Mouse (Mus musculus) regulatory T cell (primary cell): ENCODE measurements at regions not wholly inside any gene's neighbourhood (a gene's known extent, or its start where the extent isn't known, plus 50 kb on each side); places are given as distances from the start of the nearest gene placed in this dataset.

ENCODE experiments used
- in situ Hi-C: fragments of 300-600 bp; cut with MboI, MseI; formaldehyde crosslinking; loops from one replicate; pipeline ENCODE4 v1.15.1; 2025; ENCODE audit warnings: high pct_unique_total_duplicates

DNA sequence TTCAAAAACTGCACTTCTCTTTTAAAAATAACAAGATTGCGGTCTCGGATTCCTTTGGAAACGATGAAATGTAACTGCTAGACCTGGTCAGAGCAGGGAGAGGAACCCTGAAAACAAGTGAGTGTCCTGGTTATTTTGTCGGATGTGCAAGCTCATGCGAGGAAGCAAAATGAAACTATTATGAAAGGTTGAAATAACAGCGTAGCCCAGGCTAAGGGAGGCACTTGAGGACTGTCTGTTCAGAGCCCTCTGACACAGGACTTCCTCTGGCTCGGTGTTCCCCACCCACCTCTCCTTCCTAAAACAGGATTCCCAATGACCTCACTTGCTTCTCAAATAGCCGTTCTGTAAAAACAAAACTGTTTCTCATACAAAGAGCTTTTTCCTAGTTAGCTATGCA, 51.3 kb upstream of the S1pr1 start:
- in situ Hi-C loops: no loop called here

DNA sequence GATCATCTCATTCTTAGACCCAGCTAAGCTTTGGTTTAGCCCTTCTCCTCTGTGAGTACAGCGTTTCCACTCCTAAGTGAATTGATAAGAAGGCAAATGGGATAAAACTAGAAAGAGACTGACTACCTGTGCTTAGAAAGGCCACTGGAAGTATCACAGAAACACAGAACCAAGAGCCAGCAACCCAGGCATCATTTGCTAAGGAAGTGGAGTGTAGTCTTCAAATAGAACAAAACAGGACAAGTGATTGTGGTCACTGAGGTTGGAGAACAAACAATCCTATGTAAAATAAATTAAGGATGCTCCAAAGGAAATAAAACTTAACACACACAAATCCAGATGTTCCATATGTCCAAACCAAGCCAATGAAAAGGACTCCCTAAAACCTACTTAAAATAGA, 53.4 kb upstream of the S1pr1 start:
- in situ Hi-C loops: no loop called here

GRCm38 (mm10) chr3:115768761-115769530, 54.1 kb upstream of the S1pr1 start:
- in situ Hi-C loops: no loop called here

DNA sequence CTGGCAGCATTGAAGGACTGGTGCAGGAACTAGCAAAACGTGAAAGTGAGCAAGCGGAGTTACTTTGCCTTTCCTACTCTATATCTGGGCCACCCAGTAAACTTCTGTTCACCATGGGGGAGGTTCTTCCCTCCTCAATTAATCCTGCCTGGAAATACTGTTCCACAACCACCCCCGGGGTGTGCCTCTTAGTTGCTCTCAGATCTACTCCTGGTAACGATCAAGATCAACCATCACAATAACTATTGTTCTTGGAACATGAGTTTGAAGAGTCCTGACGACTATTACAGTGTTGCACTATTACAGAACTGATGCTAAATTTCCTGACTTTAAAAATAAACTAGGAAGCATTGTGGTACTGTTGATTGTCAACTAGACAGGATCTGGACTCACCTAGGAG, 57.8 kb upstream of the S1pr1 start:
- in situ Hi-C loops: no loop called here

DNA sequence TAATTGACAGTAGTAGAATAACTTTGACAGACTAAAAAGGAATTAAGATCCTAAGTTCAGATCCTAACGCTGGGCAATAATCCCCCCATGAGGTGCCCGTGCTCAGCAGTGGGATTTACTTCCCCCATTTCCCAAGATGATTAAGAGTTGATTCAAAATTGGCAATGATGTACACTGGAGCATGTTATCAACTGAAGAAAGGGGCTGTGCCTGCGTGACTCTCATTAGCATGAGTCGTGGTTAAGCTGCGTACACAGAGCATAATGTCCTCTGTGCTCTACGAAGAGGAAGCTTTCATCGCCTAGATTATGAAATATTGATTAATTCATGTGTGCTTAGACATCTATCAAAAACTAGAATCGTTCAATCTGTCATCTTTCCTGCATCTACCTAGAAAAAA, 59.4 kb upstream of the S1pr1 start:
- in situ Hi-C loops: no loop called here

GRCm38 (mm10) chr3:115774723-115775122, 59.9 kb upstream of the S1pr1 start:
- in situ Hi-C loops: no loop called here

GRCm38 (mm10) chr3:115779144-115779890, 64.4 kb upstream of the S1pr1 start:
- in situ Hi-C loops: no loop called here

GRCm38 (mm10) chr3:115779906-115780305, 65.0 kb upstream of the S1pr1 start:
- in situ Hi-C loops: no loop called here

DNA sequence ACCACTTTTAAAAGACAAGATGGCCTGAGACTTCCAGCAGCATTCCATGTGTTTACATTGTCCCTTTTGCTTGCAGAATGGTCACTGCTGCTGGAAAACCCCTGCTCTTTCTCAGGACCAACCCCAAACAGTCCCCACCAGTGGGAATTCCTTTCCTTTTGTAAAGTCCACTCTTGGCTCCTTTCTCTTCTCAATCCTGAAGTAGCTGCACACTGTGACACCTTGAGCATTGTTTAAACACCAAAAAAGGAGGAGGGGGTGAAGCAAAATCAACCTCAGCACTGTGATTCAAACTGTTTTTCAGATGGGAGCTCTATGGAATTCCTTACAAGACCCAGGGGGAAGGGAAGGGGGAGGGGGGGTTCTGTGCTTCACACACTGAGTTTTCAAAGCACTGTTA, 67.9 kb upstream of the S1pr1 start:
- in situ Hi-C loops: no loop called here

- in situ Hi-C loops: no loop called here
These were observed 72.5 kb upstream of the S1pr1 start for GRCm38 (mm10) chr3:115787360-115787759.

- in situ Hi-C loops: no loop called here
These were observed 73.7 kb upstream of the S1pr1 start for GRCm38 (mm10) chr3:115788525-115788924.

- in situ Hi-C loops: no loop called here
These were observed 74.2 kb upstream of the S1pr1 start for GRCm38 (mm10) chr3:115789063-115789462.

DNA sequence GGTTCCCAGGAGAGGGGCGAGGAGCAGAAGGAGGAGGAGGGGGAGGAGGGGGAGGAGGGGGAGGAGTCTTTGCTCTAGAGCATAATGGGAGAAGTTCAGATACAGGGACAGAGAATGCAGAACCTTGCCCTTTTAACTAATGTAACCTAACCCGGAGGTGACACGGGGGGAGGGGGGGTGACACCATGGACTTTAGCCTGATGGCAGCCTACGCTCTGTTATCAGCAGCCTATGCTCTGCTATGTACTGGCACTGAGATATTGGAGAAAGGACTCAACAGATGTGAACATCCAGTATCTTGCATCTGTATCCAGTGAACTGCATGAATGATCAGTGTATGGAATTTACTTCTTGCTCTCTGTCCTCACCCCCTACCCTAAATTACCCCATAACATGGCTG, 77.7 kb upstream of the S1pr1 start:
- in situ Hi-C loops: no loop called here

- in situ Hi-C loops: no loop called here
These were observed 78.6 kb upstream of the S1pr1 start for GRCm38 (mm10) chr3:115793344-115794059.

DNA sequence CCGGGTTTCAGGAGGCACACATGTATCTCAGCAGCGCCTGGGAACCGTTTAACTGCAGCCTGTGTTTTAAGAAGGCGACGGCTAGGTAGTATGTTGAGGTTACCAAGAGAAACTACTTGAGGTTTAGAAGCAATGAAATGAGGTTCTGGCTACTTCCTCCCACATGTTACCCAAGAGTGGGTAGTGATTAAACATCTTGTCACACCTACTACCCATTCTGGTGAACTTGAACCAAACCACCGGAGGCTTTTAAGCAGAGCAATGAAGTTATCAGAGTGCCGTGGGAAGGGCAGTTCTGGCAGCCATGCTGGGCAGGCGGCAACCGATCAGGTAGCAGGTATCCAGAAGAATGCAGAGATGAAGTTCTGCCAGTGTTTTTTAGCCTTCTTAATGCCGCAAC, 84.5 kb upstream of the S1pr1 start:
- in situ Hi-C loops: loop anchor here (5.0 kb wide), 1 partner anchor 87 kb away; no protein-coding TSS in a partner anchor

- in situ Hi-C loops: loop anchor here (5.0 kb wide), 2 partner anchors 87 to 88 kb away; partner anchors contain the start of gene Dph5
These were observed 85.1 kb upstream of the S1pr1 start for GRCm38 (mm10) chr3:115799981-115800380.

DNA sequence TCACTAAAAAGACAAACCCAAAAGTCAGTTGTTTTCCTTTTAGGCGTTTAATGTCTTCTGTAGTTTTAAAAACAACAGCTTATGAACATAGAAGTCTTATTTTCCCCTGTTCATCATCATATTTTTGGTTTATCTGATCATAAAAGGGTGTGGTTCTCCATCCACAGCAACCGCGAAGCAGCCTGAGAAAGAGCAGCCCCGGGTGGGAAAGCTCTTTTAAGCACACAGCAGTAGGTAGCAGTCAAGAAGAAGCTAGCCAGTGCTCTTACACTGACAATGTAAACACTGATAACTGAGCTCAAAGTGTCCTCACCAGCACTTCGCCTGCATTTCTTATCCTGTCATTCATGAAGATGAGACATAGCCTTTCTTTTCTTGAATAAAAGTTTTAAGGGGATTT, 86.0 kb upstream of the S1pr1 start:
- in situ Hi-C loops: loop anchor here (5.0 kb wide), 1 partner anchor 86 kb away; the partner anchor contains the start of gene Dph5

DNA sequence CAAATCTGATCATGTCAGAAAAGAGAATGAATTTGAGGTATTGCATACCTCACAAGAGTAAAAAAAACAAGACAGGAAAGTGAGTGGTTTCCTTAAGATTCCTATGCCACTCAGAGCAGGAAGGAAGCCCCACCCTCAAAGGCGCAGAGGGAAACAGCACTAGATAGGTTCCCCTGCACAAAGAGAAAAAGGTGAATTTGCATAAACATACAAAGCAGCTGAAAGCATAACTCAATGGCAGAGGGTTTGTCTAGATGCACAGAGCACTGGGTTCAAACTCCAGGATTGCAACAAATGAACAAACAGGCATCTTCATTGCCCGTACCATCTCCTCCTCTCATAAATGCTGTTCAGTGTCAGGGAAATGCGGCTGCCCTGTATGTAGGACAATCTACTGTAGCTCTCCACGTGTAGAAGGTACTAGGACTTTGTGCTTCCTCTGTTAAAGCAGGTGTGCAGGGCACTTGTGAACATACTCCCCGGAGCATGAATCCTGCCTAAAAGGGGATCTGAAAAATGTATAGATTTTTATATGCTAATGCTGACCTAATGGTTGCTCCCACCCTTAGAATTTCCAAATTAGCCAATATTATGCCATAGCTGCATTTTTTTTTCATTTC, 85.9 kb upstream of the Dph5 start:
- in situ Hi-C loops: loop anchor here (5.0 kb wide), 1 partner anchor 86 kb away; the partner anchor contains the start of gene Dph5

DNA sequence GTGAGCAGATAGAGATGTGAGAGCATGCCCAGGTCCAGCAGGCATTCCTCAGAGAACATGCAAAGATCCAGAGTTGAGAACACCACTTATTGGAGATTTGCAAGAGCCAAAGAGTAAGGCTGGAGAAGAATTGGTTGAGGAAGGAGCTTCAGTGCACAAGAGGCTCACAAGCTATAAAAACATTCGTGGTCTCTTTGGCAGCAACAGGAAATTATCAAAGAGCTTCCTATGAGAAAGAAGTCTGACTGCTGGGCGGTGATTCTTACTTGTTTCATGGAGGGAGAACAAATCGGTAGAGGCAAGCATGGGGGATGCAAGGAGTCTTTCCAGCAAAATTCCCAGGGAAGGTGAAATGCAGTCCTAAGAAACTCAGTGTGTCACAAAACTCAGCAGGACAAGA, 83.0 kb upstream of the Dph5 start:
- in situ Hi-C loops: loop anchor here (5.0 kb wide), 1 partner anchor 83 kb away; the partner anchor contains the start of gene Dph5

DNA sequence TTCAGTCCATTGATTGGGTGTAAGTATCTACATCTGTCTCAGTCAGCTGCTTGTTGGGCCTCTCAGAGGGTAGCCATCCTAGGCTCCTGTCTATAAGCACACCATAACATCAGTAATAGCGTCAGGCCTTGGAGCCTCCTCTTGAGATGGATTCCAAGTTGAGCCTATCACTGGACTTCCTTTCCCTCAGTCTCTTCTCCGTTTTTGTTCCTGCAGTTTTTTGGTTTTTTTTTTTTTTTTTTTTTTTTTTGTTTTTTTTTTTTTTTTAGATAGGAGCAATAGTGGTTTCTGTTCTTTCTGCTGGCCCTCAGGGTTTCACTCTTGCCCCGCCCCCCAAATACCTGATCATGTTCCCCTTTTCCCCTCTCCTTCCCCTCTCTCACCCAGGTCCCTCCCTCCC, 80.6 kb upstream of the Dph5 start:
- in situ Hi-C loops: no loop called here

- in situ Hi-C loops: no loop called here
These were observed 72.5 kb upstream of the Dph5 start for GRCm38 (mm10) chr3:115815168-115815567.
